Mouse (Mus musculus) embryonic fibroblast, embryonic 13.5 days (primary cell): Measurements from ENCODE around the gene Hoxb1. TPM values are rescaled to one million over a fixed set of nuclear protein-coding genes. Genes with fewer than 3 reads are reported as not detected.

ENCODE experiments used
- H3K27ac ChIP-seq: 2 replicates; pipeline ENCODE4 v1.5.1; 2012; ENCODE audit warnings: low read length, control low read depth, inconsistent platforms; ENCODE audit not compliant: insufficient read depth
- H3K4me1 ChIP-seq: 2 replicates; pipeline ENCODE4 v1.6.1; 2011; ENCODE audit warnings: low read length; ENCODE audit not compliant: control insufficient read depth, insufficient read depth
- H3K4me3 ChIP-seq: 2 replicates; pipeline ENCODE4 v1.5.1; 2011; ENCODE audit warnings: mild to moderate bottlenecking, control low read depth, low read length; ENCODE audit not compliant: insufficient read depth
- CTCF ChIP-seq: IDR thresholded peaks from 2 replicates; pipeline ENCODE4 v1.5.1; 2011; ENCODE audit warnings: mild to moderate bottlenecking, control low read depth, low read length, moderate library complexity, borderline replicate concordance; ENCODE audit not compliant: insufficient read depth
- POLR2A ChIP-seq: IDR thresholded peaks from 2 replicates; pipeline ENCODE4 v1.6.1; 2011; ENCODE audit warnings: low read depth, mild to moderate bottlenecking, control low read depth, low read length, moderate library complexity
- polyA plus RNA-seq: library from polyadenylated mRNA; stranded (reverse); fragments of >200 nt; gene quantifications from 2 replicates; pipeline ENCODE4 v1.2.4, GENCODE M21; 2011; ENCODE audit warnings: low read depth; ENCODE audit not compliant: missing spikeins, insufficient read length

Hoxb1 gene
- polyA plus RNA-seq, 1 experiment: not detected

DNA sequence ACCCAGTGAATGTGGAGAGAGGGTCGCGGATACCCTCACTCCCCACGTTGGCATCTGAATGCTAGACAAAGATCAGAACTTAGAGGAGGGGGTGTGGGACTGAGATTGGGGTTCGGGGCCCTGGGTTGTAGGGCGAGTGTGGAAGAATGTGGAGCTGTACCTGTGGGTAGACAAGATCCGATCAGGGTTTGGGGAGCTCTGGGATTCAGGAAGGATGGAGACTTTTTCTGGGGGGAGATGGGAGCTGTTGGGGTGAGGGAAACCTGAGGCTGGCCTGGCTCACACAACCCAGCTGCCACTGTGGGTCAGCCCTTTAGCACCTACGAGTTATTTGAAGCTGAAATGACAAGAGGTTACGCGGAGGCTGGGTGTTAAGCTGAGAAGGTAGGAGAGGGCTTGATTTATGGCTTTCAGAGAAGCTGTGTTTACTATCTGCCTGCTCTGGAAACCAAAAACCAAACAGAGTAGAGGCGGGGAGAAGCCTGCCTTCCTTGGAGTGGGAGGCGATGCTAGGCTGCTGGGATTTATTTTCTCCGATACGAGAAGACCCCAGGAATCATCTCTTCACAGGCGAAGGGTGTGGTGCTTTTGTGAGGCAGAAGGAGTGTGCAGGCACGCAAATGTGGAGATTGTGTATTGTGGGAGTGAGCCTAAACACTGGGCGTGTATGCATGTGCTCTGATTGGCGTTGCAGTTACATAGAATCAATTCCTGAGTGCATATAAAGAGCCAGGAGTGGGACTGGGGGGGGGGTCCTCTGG lies 32.1 kb upstream of the Hoxb1 start:
- H3K27ac ChIP-seq: peak overlapping the region; percentile 81
- H3K4me3 ChIP-seq: peak overlapping the region; percentile 23
- no peaks in the 10 kb centered on the region for H3K4me1 ChIP-seq
- TF ChIP-seq POLR2A (0 out of 2 replicates have a peak, but pooled peaks have one; percentile 8), CTCF (no peak)

DNA sequence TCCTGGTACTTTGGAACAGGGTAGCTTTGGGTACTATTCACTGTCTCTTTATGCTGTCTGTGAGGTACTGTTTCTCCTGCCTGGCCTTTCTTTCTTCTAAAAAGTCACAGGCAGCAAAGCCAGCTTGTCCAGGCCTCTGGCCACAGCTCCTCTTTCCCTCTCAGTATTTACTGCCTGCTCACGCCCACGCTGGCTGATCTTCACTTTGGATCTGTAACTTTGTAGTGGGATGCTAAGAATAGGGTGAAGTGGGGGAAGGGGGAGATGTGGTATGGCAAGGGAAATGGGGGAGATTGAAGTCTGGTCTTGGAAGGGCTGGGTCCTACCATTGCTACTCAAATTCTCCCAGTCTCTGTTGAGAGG lies 31.6 kb upstream of the Hoxb1 start:
- Histone ChIP-seq H3K4me3 (peak overlapping the region; percentile 23), H3K4me1 (peaks cover 1% of the 10 kb centered on the region; the same call in 1 of the 2 replicates), H3K27ac (peak overlapping the region; percentile 81)
- TF ChIP-seq POLR2A (no peak), CTCF (no peak)

GRCm38 (mm10) chr11:96334998-96335397 lies 30.6 kb upstream of the Hoxb1 start:
- H3K4me1 ChIP-seq: peaks cover 3% of the 10 kb centered on the region; the same call in 1 of the 2 replicates
- no peak overlapping the region for H3K27ac ChIP-seq
- TF ChIP-seq POLR2A (no peak), CTCF (no peak)
- H3K4me3 ChIP-seq: no peak overlapping the region

- Histone ChIP-seq H3K4me3 (no peak overlapping the region), H3K27ac (peak overlapping the region; percentile 21; the same call in 1 of the 2 replicates), H3K4me1 (peaks cover 3% of the 10 kb centered on the region; the same call in 1 of the 2 replicates)
- TF ChIP-seq CTCF (no peak), POLR2A (no peak)
These were observed 29.0 kb upstream of the Hoxb1 start for GRCm38 (mm10) chr11:96336597-96336996.

GRCm38 (mm10) chr11:96337026-96337425 lies 28.5 kb upstream of the Hoxb1 start:
- H3K4me3 ChIP-seq: no peak overlapping the region
- H3K27ac ChIP-seq: 0 out of 2 replicates have a peak overlapping the region, but pooled peaks have one; percentile 21

DNA sequence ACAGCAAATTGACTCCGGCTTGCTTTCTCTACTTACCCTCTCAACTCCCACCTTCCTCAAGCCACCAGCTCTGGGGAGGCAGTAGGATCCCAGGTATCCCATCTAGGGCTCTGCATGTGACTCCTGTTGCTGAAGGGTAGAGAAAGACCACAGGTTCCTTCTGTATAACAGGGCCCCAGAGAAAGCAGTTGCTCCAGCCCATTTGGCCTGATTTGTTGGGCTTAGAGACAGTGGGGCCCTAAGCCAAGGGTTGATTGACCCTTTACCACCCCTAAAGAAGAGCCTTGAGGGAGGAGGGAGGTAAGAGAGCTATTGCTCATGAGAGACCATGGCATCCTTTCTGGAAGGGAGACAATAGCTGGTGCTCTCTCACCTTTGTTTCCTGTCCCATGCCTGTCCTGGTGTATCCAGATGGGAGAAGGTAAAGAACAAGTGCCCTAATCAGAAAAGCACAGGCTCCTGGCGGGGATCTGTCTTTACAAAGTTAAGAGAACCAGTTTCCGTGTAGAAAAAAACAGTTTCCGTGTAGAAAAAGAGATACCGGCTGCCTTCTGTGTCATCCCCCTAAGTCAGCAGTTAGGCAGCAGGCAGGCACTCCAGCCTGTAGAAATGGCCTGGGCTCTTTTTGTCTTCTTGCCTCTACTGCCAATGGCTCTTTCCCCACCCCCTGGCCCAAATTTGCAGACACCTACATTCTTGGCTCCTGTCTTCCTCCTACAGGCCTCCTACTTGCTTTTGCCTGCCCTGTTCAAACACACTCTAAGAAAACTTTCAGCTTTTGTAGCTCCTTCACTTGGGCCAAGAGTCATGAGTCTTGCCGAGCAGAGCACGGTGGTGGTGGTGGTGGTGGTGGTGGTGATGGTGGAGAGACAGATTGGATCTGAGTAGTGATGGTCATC lies 26.3 kb upstream of the Hoxb1 start:
- peaks cover 3% of the 10 kb centered on the region; the same call in 1 of the 2 replicates for H3K4me1 ChIP-seq
- peak overlapping the region; percentile 74 for H3K27ac ChIP-seq
- no peak overlapping the region for H3K4me3 ChIP-seq
- TF ChIP-seq POLR2A: no peak
- TF ChIP-seq CTCF: no peak

More at GRCm38 (mm10) chr11:96337026-96337425, 28.5 kb upstream of the Hoxb1 start:
- no peak for TF ChIP-seq CTCF
- TF ChIP-seq POLR2A: no peak
- H3K4me1 ChIP-seq: peaks cover 3% of the 10 kb centered on the region; the same call in 1 of the 2 replicates

DNA sequence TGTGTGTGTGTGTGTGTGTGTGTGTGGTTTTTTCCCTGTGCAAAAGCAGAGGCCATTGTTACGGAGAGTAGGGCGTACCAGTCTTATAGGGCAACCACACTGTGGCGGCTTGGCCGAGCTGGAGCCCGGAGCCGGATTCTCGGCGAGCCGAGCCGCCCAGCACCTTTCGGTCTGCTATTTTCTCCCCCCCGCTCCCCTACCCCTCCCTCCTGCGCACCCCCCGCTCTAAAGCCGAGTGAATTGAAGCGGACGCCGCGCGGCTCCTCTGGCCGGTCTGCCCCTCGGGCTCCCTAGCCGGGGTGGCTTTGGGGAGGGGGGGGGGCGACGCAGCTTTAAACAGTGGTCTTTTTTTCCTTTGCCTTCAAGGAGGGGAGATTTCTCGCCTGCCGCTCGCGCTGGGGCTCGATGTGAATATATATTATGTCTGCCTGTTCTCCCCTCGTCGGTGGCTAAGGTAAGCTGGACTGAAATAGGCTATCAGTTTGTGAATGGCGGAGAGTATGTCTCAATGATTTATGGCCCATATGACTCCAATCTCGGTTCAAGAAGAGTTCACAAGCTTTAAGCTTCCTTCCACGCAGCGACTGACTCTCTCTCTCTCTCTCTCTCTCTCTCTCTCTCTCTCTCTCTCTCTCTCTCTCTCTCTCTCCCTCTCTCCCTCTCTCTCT lies 24.7 kb upstream of the Hoxb1 start:
- peak overlapping the region; percentile 35 for H3K4me3 ChIP-seq

DNA sequence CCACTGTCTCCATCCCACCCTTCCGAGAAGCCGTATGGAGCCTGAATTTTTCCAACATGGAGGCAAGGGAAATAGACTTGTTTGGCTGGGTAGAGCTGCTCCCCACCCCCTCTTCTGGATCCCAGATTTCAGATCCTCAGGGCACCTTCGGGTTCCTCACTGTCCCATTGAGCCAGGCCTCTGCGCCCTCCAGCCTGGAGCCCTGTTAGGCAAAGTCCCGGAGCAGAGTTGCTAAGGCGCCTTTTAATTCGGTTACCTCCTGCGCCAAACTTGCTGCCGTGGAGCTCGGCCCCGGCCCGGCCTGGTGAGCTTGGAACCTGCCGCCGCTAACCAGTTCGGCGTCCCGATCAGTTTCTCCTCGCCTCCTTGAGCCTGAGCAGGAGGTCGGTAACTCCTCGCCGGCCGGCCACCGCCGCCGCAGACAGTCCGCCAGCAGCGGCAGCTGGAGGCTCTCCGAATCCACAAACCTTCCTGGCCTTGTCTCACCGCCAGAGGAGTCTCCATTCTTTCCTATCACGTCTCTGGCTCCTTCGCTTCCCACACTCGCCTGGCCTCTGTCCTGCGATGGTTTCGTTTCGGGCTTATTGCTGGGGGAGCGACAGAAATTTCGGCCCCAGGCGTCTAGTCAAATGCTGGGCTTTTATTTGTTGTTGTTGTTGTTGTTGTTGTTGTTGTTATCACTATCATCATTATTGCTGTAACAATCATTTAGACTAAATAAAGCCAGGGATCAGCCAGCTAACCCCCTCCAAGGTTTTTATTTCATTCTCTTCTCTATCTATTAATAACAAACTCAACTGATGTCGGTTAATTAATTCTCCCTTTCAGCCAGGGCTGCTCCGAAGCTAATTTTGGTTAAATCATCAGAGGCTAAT lies 23.6 kb upstream of the Hoxb1 start:
- peak overlapping the region; percentile 77 for H3K27ac ChIP-seq

More for the DNA sequence above, 24.7 kb upstream of the Hoxb1 start:
- Histone ChIP-seq H3K4me1 (peaks cover 3% of the 10 kb centered on the region; the same call in 1 of the 2 replicates), H3K27ac (peak overlapping the region; percentile 77)
- no peak for TF ChIP-seq CTCF
- TF ChIP-seq POLR2A: no peak; the same call in 1 of the 2 replicates

More for the DNA sequence above, 23.6 kb upstream of the Hoxb1 start:
- Histone ChIP-seq H3K4me3 (peak overlapping the region; percentile 30), H3K4me1 (peaks cover 3% of the 10 kb centered on the region; the same call in 1 of the 2 replicates)
- TF ChIP-seq POLR2A (no peak), CTCF (no peak)
